Mouse (Mus musculus): ENCODE data around the gene Col4a4. TPM values are rescaled to one million over a fixed set of nuclear protein-coding genes. Genes with fewer than 3 reads are reported as not detected.

The Col4a4 gene
- total and polyA plus RNA-seq, 2 experiments: 0.06 to 0.18 TPM

- no peak overlapping the region for H3K4me3 ChIP-seq (ENCODE audit: insufficient read depth, low read depth, low read length)
- no peaks in the 10 kb centered on the region for H3K79me2 ChIP-seq (ENCODE audit: control insufficient read depth, insufficient read depth, low read length)
- TF ChIP-seq POLR2A (IDR thresholded peaks at IDR 0.05; ENCODE audit: extremely low read depth, insufficient read depth, low read length) (no peak), CTCF (IDR thresholded peaks at IDR 0.05; ENCODE audit: low read depth, low read length) (no peak)
- no peak for DNase-seq (ENCODE audit: extremely low read depth, low read depth, low spot score)
- no peaks in the 10 kb centered on the region for H3K27me3 ChIP-seq (ENCODE audit: control insufficient read depth, insufficient read depth, low read length)
- H3K36me3 ChIP-seq (ENCODE audit: control insufficient read depth, insufficient read depth, low read length): no peaks in the 10 kb centered on the region
- no peaks in the 10 kb centered on the region for H3K4me1 ChIP-seq (ENCODE audit: control insufficient read depth, insufficient read depth, low read length)
- no peak overlapping the region for H3K27ac ChIP-seq (replicated peaks; ENCODE audit: insufficient read depth, low read depth, low read length)
- H3K9ac ChIP-seq (ENCODE audit: low read depth, low read length): no peak overlapping the region
- 84% methylated on average over 5 of the region's 5 CpGs for WGBS
These were observed 42.8 kb upstream of the Col4a4 start for GRCm38 (mm10) chr1:82629495-82629894.

- Histone ChIP-seq H3K4me1 (ENCODE audit: control insufficient read depth, insufficient read depth, low read length) (no peaks in the 10 kb centered on the region), H3K27me3 (ENCODE audit: control insufficient read depth, insufficient read depth, low read length) (no peaks in the 10 kb centered on the region), H3K27ac (replicated peaks; ENCODE audit: insufficient read depth, low read depth, low read length) (no peak overlapping the region), H3K9ac (ENCODE audit: low read depth, low read length) (no peak overlapping the region), H3K4me3 (ENCODE audit: insufficient read depth, low read depth, low read length) (no peak overlapping the region), H3K36me3 (ENCODE audit: control insufficient read depth, insufficient read depth, low read length) (no peaks in the 10 kb centered on the region), H3K79me2 (ENCODE audit: control insufficient read depth, insufficient read depth, low read length) (no peaks in the 10 kb centered on the region)
- WGBS: 38% methylated on average over 4 of the region's 4 CpGs
- TF ChIP-seq CTCF (IDR thresholded peaks at IDR 0.05; ENCODE audit: low read depth, low read length) (no peak), POLR2A (IDR thresholded peaks at IDR 0.05; ENCODE audit: extremely low read depth, insufficient read depth, low read length) (no peak)
- no peak for DNase-seq (ENCODE audit: extremely low read depth, low read depth, low spot score)
These were observed 41.0 kb upstream of the Col4a4 start for GRCm38 (mm10) chr1:82627652-82628051.

GRCm38 (mm10) chr1:82625474-82625873 lies 38.8 kb upstream of the Col4a4 start:
- TF ChIP-seq POLR2A (IDR thresholded peaks at IDR 0.05; ENCODE audit: extremely low read depth, insufficient read depth, low read length) (no peak), CTCF (IDR thresholded peaks at IDR 0.05; ENCODE audit: low read depth, low read length) (no peak)
- Histone ChIP-seq H3K27me3 (ENCODE audit: control insufficient read depth, insufficient read depth, low read length) (no peaks in the 10 kb centered on the region), H3K36me3 (ENCODE audit: control insufficient read depth, insufficient read depth, low read length) (no peaks in the 10 kb centered on the region), H3K4me3 (ENCODE audit: insufficient read depth, low read depth, low read length) (no peak overlapping the region), H3K4me1 (ENCODE audit: control insufficient read depth, insufficient read depth, low read length) (no peaks in the 10 kb centered on the region), H3K79me2 (ENCODE audit: control insufficient read depth, insufficient read depth, low read length) (no peaks in the 10 kb centered on the region), H3K27ac (replicated peaks; ENCODE audit: insufficient read depth, low read depth, low read length) (no peak overlapping the region), H3K9ac (ENCODE audit: low read depth, low read length) (no peak overlapping the region)
- DNase-seq (ENCODE audit: extremely low read depth, low read depth, low spot score): no peak
- WGBS: 66% methylated on average over 2 of the region's 2 CpGs

- DNase-seq (ENCODE audit: extremely low read depth, low read depth, low spot score): no peak
- no peak for TF ChIP-seq POLR2A (IDR thresholded peaks at IDR 0.05; ENCODE audit: extremely low read depth, insufficient read depth, low read length)
- no peak for TF ChIP-seq CTCF (IDR thresholded peaks at IDR 0.05; ENCODE audit: low read depth, low read length)
- H3K36me3 ChIP-seq (ENCODE audit: control insufficient read depth, insufficient read depth, low read length): no peaks in the 10 kb centered on the region
- H3K27ac ChIP-seq (replicated peaks; ENCODE audit: insufficient read depth, low read depth, low read length): no peak overlapping the region
- H3K4me3 ChIP-seq (ENCODE audit: insufficient read depth, low read depth, low read length): no peak overlapping the region
- 75% methylated on average over 6 of the region's 6 CpGs for WGBS
- no peaks in the 10 kb centered on the region for H3K27me3 ChIP-seq (ENCODE audit: control insufficient read depth, insufficient read depth, low read length)
- no peaks in the 10 kb centered on the region for H3K4me1 ChIP-seq (ENCODE audit: control insufficient read depth, insufficient read depth, low read length)
- H3K9ac ChIP-seq (ENCODE audit: low read depth, low read length): no peak overlapping the region
- no peaks in the 10 kb centered on the region for H3K79me2 ChIP-seq (ENCODE audit: control insufficient read depth, insufficient read depth, low read length)
These were observed 38.3 kb upstream of the Col4a4 start for GRCm38 (mm10) chr1:82624934-82625333.

- no peak for DNase-seq (ENCODE audit: extremely low read depth, low read depth, low spot score)
- no peaks in the 10 kb centered on the region for H3K36me3 ChIP-seq (ENCODE audit: control insufficient read depth, insufficient read depth, low read length)
These were observed 33.3 kb upstream of the Col4a4 start for GRCm38 (mm10) chr1:82619981-82620380.

GRCm38 (mm10) chr1:82618592-82618991 lies 31.9 kb upstream of the Col4a4 start:
- Histone ChIP-seq H3K9ac (ENCODE audit: low read depth, low read length) (no peak overlapping the region), H3K36me3 (ENCODE audit: control insufficient read depth, insufficient read depth, low read length) (no peaks in the 10 kb centered on the region)
- TF ChIP-seq CTCF (IDR thresholded peaks at IDR 0.05; ENCODE audit: low read depth, low read length) (no peak), POLR2A (IDR thresholded peaks at IDR 0.05; ENCODE audit: extremely low read depth, insufficient read depth, low read length) (no peak)

More at GRCm38 (mm10) chr1:82619981-82620380, 33.3 kb upstream of the Col4a4 start:
- H3K27me3 ChIP-seq (ENCODE audit: control insufficient read depth, insufficient read depth, low read length): no peaks in the 10 kb centered on the region
- H3K27ac ChIP-seq (replicated peaks; ENCODE audit: insufficient read depth, low read depth, low read length): no peak overlapping the region
- no peak overlapping the region for H3K4me3 ChIP-seq (ENCODE audit: insufficient read depth, low read depth, low read length)
- TF ChIP-seq POLR2A (IDR thresholded peaks at IDR 0.05; ENCODE audit: extremely low read depth, insufficient read depth, low read length) (no peak), CTCF (IDR thresholded peaks at IDR 0.05; ENCODE audit: low read depth, low read length) (no peak)
- H3K79me2 ChIP-seq (ENCODE audit: control insufficient read depth, insufficient read depth, low read length): no peaks in the 10 kb centered on the region
- no peaks in the 10 kb centered on the region for H3K4me1 ChIP-seq (ENCODE audit: control insufficient read depth, insufficient read depth, low read length)
- WGBS: 75% methylated on average over 5 of the region's 5 CpGs
- H3K9ac ChIP-seq (ENCODE audit: low read depth, low read length): no peak overlapping the region

More at GRCm38 (mm10) chr1:82618592-82618991, 31.9 kb upstream of the Col4a4 start:
- no peaks in the 10 kb centered on the region for H3K27me3 ChIP-seq (ENCODE audit: control insufficient read depth, insufficient read depth, low read length)
- 72% methylated on average over 5 of the region's 5 CpGs for WGBS
- H3K4me1 ChIP-seq (ENCODE audit: control insufficient read depth, insufficient read depth, low read length): no peaks in the 10 kb centered on the region
- no peaks in the 10 kb centered on the region for H3K79me2 ChIP-seq (ENCODE audit: control insufficient read depth, insufficient read depth, low read length)
- H3K4me3 ChIP-seq (ENCODE audit: insufficient read depth, low read depth, low read length): no peak overlapping the region
- H3K27ac ChIP-seq (replicated peaks; ENCODE audit: insufficient read depth, low read depth, low read length): no peak overlapping the region
- no peak for DNase-seq (ENCODE audit: extremely low read depth, low read depth, low spot score)
